Mouse (Mus musculus) heart, adult 11 months (tissue): ENCODE data around the gene Sptlc2.

ENCODE experiments used
- DNase-seq: peaks from one replicate; pipeline ENCODE4 v3.0.0; 2022

Gene Sptlc2

DNA sequence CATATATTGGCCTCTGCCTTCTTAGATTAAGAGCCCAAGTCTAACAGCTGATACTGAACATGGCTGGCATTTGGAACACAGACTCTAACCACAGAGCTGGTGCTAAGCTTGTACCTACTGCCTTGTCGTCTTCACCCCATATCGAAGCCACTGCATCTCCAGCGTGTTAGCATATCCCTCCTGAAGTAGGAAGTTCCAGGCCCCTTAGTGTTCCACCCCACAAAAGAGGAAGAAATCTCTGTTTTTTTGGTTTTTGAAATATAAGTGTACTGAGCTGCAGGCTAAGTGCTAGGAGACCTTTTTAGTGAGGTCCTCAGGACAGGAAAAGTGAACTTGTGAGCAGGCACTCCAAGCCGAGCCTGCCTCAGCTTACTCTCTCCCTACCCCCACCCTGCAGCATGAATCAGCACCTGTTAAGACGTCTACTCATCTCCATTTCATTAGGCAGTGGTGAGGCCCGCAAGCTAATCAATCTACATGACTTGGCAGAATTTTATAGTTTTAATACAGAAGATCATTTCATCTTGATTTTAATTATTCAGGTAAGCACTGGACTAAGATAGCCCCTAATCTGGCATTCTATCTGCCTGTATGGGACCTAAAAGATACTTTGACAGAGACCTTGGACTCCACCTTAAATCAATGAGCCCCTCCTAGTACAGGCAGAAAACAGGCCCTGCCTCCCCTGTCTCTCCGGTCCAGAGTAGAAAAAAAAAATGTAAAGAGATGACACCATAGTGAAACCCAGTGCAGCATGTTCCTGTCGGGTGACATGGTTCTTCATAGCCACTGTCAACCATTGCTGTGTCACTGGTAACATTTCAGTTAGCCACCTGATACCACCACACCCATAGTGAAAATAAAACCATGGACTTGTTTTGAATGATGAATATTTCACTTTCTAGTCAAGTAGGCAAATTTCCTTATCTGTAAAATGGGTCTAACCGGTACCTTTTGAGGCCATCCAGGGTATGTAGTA lies 113.0 kb downstream of the Sptlc2 start:
- no peak for DNase-seq

DNA sequence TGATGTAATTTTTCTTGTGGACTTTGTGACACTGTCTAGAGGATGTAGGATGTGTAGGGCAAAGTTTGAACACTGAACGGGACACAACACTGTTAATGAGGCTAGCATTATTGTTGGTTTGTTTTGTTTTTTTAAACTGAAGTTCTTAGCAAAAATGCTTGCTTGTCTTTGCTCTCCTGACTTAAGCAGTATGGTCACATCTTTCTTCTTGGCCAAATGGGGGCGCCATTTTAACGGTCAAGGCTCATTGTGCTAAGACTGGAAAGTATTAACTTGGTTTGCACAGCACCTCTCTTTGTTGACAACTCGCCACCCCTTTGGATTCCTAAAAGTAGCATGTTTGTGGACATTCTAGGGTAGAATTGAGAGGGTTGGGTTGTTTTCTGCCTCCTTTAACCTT lies 120.5 kb downstream of the Sptlc2 start:
- DNase-seq = peak; percentile 73

DNA sequence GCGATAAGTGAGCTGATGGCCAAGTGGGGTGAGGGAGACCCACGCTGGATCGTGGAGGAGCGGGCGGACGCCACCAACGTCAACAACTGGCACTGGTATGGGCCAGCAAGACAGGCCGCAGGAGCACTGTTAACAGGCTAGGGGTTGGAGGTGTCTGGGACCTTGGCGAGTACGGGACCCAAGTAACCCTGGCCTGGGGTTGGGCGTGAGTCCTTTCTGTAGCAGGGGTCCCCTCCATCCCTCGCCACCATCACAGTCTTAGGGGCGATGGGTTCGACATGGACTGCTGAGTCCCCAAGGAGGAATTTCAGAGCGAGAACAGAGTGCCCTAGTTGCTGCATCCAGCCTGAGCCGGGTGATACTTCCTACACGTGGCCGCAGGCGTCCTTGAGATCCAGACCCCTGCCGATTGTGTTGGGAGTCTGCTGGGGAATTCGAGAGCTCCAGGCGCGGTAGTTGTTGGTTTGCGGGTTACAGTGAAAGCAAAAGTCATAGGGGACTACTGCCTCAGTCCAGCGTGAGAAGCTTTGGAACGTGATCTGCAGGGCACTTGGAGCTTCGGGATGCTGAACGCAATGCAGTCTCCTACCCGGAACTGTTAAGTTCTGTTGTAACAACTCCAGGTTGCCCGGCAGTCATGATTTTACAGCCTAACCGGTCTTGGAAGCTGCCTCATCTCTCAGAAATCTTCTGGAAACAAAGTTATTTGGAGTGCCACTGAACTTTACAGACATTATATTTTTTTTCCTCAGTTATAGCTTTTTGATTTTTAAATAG lies 121.1 kb downstream of the Sptlc2 start:
- DNase-seq = no peak

DNA sequence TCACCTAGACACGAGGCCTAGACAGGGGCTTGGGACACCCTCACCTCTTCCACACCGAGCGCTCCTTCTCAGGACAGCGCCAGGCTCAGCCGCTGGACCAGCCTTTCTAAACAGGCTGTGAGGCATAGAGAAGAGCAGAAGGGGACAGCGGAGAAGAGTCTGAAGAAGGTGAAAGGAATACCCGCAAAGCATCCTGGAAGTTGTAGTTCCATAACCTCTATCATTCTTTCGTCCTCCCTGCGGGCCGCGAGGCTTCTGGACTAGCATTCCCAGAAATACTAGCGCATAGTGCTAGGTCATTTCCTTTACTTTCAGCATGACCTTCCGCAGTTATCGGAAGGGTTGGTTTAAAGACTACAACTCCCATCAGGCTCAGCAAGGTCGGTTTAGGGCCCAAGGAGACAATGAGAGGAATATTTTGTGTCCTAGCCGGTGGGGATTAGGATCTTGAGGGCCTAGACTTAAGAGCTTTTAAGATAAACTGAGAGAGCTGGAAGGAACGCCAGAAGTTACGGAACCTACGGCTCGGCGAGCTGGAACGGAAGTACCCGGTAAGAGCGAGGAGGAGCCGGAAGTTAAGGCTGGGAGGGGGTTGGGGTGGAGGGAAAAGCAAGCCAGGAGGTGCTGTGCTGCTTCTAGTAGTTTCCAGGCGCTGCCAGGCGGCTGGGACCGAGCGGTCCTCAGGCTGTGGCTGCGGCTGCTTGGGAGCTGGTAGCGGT lies 121.9 kb downstream of the Sptlc2 start, which contains the start of the genes Vipas39 and Ahsa1:
TSS of gene Vipas39 (minus strand) at position 149 of the 719 bp plus-strand sequence.
TSS of gene Ahsa1 (plus strand) at position 372 of the 719 bp plus-strand sequence.
- DNase-seq = peak; percentile 99

DNA sequence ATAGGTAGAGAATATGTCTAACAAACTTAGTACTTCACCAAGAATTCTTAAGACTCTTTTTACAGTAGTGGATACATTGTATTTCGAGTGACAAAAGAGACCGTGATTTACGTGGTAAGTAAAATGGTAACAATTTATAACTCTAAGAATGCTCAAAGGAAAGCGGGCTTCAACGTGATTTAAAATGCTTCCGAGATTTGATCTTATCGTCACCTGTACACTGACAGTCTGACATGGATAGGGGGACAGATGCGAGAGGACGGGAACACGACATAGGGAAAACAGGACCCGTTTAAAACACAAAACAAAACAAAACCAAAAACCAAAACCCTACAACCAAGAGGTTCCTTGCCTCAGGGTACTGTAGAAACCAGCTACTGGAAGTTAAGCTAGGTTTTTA lies 122.7 kb downstream of the Sptlc2 start:
- DNase-seq = no peak

DNA sequence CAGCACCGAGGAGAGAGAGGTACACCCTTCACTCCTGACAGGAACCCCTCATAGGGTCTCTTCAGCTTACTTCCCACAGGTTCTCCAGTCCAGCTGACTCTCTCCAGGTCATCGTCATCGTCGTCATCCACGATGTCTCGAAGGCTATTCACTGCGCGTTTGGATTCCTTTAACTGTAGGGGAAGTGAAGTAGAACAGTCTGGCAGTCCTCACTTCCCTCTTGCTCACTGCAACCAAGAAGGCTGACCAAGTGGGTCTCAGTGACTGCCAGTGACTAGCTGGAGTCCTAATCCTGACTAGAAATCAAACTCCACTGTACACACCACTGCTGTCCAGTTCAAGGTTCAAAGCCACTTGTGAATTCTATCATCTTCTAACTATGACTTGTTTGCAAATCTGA lies 127.6 kb downstream of the Sptlc2 start:
- no peak for DNase-seq

DNA sequence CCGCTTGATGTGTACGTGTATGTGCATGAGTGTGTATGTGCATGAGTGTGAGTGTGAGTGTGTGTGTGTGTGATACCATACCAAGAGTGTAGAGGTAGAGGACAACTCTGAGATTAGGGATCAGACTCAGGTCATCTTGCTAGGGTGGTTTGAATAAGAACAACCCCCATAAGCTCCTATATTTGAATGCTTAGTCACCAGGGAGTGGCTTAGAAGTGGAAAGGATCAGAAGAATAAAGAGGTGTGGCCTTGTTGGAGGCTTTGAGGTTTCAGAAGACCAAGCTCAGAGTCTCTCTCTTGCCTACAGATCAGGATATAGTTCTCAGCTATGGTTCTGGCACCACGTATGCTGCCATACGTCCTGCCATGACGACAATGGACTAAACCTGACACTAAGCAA lies 131.5 kb downstream of the Sptlc2 start:
- DNase-seq = no peak
